Mouse (Mus musculus) heart, embryonic 15.5 days (tissue): ENCODE measurements around the gene Sgip1. TPM values are rescaled to one million over a fixed set of nuclear protein-coding genes. Genes with fewer than 3 reads are reported as not detected.

Source experiments
- ATAC-seq: fragments of 200-750 bp; cut with Nextera tagmentation; replicated peaks from 2 replicates; pipeline ENCODE4 v1.8.0; 2017; ENCODE audit warnings: low read depth, moderate TSS enrichment; ENCODE audit not compliant: insufficient number of reproducible peaks, insufficient read depth, low FRiP score
- H3K27ac ChIP-seq: fragments of 300-500 bp; sonication (generic); 2 replicates; pipeline ENCODE4 v1.5.1; 2015; ENCODE audit warnings: mild to moderate bottlenecking, inconsistent platforms
- H3K27me3 ChIP-seq: fragments of 300-500 bp; sonication (generic); 2 replicates; pipeline ENCODE4 v1.6.1; 2015; ENCODE audit warnings: inconsistent platforms
- H3K36me3 ChIP-seq: fragments of 300-500 bp; sonication (generic); 2 replicates; pipeline ENCODE4 v1.6.1; 2015; ENCODE audit warnings: mild to moderate bottlenecking, inconsistent platforms
- H3K4me1 ChIP-seq: fragments of 300-500 bp; sonication (generic); replicated peaks from 2 replicates; pipeline ENCODE4 v1.6.1; 2015; ENCODE audit warnings: inconsistent platforms
- H3K4me2 ChIP-seq: fragments of 300-500 bp; sonication (generic); 2 replicates; pipeline ENCODE4 v1.6.1; 2015; ENCODE audit warnings: inconsistent platforms, mild to moderate bottlenecking, moderate library complexity
- H3K4me3 ChIP-seq: fragments of 300-500 bp; sonication (generic); 2 replicates; pipeline ENCODE4 v1.5.1; 2015; ENCODE audit warnings: mild to moderate bottlenecking, inconsistent platforms
- H3K9ac ChIP-seq: fragments of 300-500 bp; sonication (generic); 2 replicates; pipeline ENCODE4 v1.6.1; 2015; ENCODE audit warnings: mild to moderate bottlenecking, inconsistent platforms
- H3K9me3 ChIP-seq: fragments of 300-500 bp; sonication (generic); replicated peaks from 2 replicates; pipeline ENCODE4 v1.6.1; 2016; ENCODE audit warnings: inconsistent platforms
- WGBS: fragments of 180-500 bp; shearing (Covaris S2); methylation state at CpG from one replicate; pipeline ENCODE4 v1.1.7; 2015; ENCODE audit warnings: mixed read lengths; 5-methylcytosine and 5-hydroxymethylcytosine counted together
- polyA plus RNA-seq: library from polyadenylated mRNA; unstranded; fragments of >200 nt; fragmentation: Nextera tagmentation; extraction: Ambion mirVana; gene quantifications from 2 replicates; pipeline ENCODE4 v1.2.1, GENCODE M21; 2015

Sgip1 gene
- 1.5 and 2.4 TPM in 2 replicates for polyA plus RNA-seq

DNA sequence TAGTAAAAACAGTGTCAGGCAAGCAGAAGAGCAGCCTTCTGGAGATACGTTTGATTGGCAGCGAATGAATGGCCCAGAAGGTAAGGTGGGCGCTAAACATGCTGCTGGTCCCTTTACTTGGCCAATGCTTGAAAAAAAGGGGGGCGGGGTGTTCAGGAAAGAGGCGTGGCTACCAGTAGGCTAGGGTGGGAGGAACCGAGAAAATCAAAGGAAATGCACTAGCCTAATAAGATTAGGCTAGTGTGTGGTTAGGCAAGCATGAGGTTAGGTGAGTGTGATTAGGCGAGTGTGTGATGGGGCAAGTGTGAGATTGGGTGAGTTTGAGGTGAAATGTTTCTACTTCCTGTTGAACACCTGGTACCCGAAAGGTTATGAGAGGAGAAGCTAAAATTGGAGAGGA lies at the start of gene Sgip1:
Gene Sgip1 (plus strand): TSS at position 11 of the 400 bp plus-strand sequence.
- no peak for ATAC-seq
- Histone ChIP-seq H3K4me3 (no peak within 1 kb of the TSS), H3K9ac (no peak within 1 kb of the TSS), H3K9me3 (no peaks in the 10 kb centered on the region), H3K27me3 (no peaks in the 10 kb centered on the region), H3K36me3 (no peaks in the 10 kb centered on the region), H3K4me2 (no peak within 1 kb of the TSS), H3K4me1 (no peaks in the 10 kb centered on the region), H3K27ac (no peak within 1 kb of the TSS)
- 59% methylated on average over 8 of the region's 8 CpGs for WGBS

DNA sequence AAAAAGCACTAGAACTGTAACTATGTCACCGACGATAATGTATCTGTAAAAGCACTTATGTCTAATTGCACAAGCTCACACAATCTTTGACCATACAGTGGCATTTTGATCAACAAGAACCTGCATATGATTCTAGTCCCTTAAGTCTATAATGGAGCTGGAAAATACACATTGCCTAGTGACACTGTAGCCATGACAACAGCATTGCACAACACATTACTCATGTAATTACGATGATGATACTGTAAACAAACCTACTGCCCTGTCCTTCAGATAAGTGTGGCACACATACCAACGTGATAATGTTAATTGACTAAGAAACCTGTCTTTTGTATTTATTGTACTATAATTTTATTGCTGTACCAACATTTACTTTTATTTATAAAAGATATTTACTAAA lies 49.7 kb upstream of the Sgip1 start:
- no peaks in the 10 kb centered on the region for H3K9me3 ChIP-seq
- 63% methylated on average over 4 of the region's 4 CpGs for WGBS
- ATAC-seq = no peak
- no peak overlapping the region for H3K27ac ChIP-seq
- H3K36me3 ChIP-seq = no peaks in the 10 kb centered on the region
- H3K9ac ChIP-seq = no peak overlapping the region
- H3K4me2 ChIP-seq = no peak overlapping the region
- no peak overlapping the region for H3K4me3 ChIP-seq
- no peaks in the 10 kb centered on the region for H3K27me3 ChIP-seq
- no peaks in the 10 kb centered on the region for H3K4me1 ChIP-seq

DNA sequence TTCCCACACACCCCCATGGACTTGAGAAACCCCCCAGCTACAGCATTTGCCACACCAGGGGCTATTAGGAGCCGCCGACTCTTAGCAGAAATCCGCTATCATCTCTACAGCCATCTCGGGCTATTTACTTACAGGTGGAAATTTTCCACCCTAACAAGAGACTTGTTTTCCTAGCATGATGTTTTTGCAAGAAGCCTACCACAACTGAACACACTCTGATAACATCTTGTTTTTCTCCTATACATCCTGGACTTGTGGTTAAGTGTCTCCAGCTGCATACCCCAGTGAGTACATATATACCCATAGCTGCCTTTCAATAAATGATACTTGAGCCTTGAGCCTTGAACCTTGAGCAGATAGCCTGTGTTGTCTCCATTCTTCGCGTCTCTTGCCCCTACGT lies 43.1 kb upstream of the Sgip1 start:
- Histone ChIP-seq H3K4me2 (no peak overlapping the region), H3K4me3 (no peak overlapping the region), H3K36me3 (no peaks in the 10 kb centered on the region), H3K9me3 (no peaks in the 10 kb centered on the region), H3K27me3 (no peaks in the 10 kb centered on the region), H3K4me1 (no peaks in the 10 kb centered on the region), H3K9ac (no peak overlapping the region), H3K27ac (no peak overlapping the region)
- ATAC-seq = no peak
- WGBS = 92% methylated on average over 7 of the region's 7 CpGs

DNA sequence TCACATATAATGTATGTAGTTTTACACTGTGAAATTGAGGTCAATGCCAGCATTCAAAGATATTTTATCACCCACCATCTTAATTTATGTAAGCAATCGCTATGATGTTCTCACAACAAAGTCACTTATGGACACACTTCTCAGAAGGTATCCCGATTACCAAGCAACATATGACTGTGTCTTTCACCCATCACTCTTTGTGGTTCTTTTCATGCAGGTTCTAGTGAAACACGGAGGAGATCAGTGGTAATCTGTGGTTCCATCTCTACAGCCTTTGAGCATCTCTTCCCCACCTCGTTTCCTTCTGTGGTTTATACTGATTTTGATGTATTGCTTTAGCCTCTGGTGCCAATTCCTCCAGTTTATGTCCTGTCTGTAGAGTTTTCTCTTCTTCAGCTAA lies 29.4 kb upstream of the Sgip1 start:
- Histone ChIP-seq H3K27me3 (no peaks in the 10 kb centered on the region), H3K9ac (no peak overlapping the region), H3K4me3 (no peak overlapping the region), H3K4me2 (no peak overlapping the region), H3K9me3 (no peaks in the 10 kb centered on the region), H3K36me3 (no peaks in the 10 kb centered on the region), H3K27ac (no peak overlapping the region), H3K4me1 (peaks cover 3% of the 10 kb centered on the region; the same call in 1 of the 2 replicates)
- no peak for ATAC-seq
- whole genome bisulfite sequencing = 71% methylated on average over 4 of the region's 4 CpGs

DNA sequence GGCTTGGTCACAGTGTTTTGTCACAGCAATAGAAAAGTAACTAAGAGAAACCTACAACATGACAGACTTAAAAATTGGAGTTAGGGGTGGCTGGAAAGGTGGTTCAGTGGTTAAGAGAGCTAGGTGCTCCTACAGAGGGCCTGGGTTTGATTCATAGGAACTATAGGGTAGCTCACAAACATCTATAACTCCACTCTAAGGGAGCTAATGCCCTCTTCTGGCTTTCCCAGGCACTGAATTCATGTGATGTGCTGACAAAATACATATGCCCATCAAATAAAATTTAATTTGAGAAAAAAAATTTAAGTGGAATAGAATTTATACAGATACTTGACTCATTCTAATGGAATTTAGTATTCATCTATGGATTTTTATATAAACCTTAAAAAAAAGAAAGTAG lies 25.6 kb upstream of the Sgip1 start:
- no peak overlapping the region for H3K9ac ChIP-seq
- no peaks in the 10 kb centered on the region for H3K9me3 ChIP-seq
- H3K4me1 ChIP-seq = peaks cover 3% of the 10 kb centered on the region; the same call in 1 of the 2 replicates
- ATAC-seq = no peak
- H3K27ac ChIP-seq = no peak overlapping the region
- H3K4me2 ChIP-seq = no peak overlapping the region
- no peak overlapping the region for H3K4me3 ChIP-seq
- no peaks in the 10 kb centered on the region for H3K36me3 ChIP-seq
- no peaks in the 10 kb centered on the region for H3K27me3 ChIP-seq

DNA sequence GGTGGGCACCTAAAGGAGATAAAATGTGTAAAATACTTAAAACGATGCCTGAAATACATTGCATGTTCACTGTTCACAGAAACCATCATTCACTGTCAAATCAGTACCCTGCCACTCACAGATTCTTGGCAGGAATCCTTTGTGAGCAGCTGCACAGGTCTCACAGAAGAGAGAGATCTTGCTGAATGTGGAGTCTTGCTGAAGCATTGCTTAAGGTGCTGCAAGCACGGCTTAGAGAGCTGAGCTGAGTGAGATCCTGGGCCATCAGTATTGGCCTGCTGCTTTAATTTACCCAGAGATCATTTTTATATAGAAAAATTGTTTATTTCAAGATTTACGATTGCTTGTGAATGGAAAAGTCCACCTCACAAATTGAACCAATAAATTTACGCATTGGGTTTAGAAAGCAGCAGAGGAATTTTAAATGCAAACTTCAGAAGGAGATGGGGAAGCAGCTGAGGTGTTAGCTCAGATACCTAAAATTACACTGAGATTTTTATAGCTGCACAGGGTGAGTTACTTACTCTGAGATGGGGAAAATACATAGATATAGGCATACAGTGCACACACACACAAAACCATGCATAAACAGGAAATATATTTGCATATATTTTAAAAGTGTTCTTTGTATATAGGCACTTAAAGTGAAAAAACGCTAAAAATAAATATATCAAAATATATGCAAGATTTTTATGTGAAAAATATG lies 23.8 kb upstream of the Sgip1 start:
- Histone ChIP-seq H3K9ac (no peak overlapping the region), H3K4me1 (peaks cover 3% of the 10 kb centered on the region; the same call in 1 of the 2 replicates), H3K27ac (no peak overlapping the region), H3K27me3 (no peaks in the 10 kb centered on the region), H3K4me3 (no peak overlapping the region), H3K4me2 (no peak overlapping the region), H3K9me3 (no peaks in the 10 kb centered on the region), H3K36me3 (no peaks in the 10 kb centered on the region)
- ATAC-seq = no peak
- WGBS = 67% methylated on average over 5 of the region's 5 CpGs

DNA sequence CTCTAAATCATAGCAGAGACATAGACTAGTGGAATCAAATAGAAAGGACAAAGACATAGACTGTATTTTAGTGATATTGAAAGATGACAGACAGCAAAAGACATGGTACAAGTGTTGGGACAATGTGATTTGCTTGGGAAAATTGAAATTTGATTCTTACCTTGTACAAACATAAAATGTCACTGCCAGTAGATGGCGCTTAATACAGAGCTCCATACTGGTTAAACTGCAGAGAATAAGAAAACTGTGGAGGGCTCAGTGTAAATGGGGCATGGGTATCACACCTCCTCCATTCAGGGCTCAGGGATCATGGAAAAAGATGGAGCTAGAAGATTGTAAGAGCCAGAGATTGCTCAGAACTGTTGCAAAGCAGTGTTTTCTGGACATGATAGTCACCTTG lies 21.6 kb upstream of the Sgip1 start:
- Histone ChIP-seq H3K4me1 (peaks cover 3% of the 10 kb centered on the region; the same call in 1 of the 2 replicates), H3K27me3 (no peaks in the 10 kb centered on the region), H3K4me3 (no peak overlapping the region), H3K27ac (no peak overlapping the region), H3K9me3 (no peaks in the 10 kb centered on the region), H3K36me3 (no peaks in the 10 kb centered on the region), H3K4me2 (no peak overlapping the region), H3K9ac (no peak overlapping the region)
- no peak for ATAC-seq
- WGBS = 12% methylated on average over 1 of the region's 1 CpGs

DNA sequence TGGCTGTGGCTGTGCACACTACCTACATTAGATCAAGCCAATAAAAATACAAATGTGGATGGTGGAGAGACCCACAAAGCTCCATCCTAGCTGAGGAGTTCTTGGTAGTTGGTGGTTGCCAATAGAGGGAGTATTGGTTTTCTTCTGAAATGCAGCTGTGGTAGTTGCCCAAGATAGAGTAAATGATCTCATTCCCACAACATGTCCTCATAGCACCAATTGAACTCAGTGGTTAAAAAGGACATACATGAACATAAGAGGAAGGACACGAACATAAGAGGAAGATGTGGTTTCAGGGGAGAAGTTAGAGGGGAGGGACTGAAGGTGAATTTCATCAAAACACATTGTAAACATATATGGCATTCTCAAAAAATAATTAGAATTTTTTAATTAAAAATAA lies 21.1 kb upstream of the Sgip1 start:
- 54% methylated on average over 1 of the region's 1 CpGs for WGBS

DNA sequence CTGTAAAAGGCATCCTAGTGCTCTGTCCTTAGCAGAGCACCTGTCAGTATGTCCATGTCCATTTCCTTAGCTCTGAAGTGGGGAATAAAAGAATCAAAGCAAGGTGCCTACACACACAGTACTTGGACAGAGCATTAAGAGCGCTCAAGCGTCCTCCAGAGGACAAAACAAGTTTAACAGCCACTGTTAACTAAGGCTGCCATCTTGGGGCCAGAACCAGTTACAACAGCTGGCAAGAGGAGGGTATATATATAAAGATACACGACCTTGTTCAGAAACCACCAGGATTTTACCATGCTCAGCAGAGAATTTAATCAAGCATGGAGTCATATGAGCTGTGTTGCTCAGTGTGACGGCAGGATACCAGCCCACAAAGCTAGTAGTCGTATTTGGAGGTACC lies 16.7 kb upstream of the Sgip1 start:
- 68% methylated on average over 5 of the region's 5 CpGs for WGBS
- Histone ChIP-seq H3K27ac (no peak overlapping the region), H3K27me3 (no peaks in the 10 kb centered on the region), H3K4me3 (no peak overlapping the region), H3K9ac (no peak overlapping the region), H3K9me3 (no peaks in the 10 kb centered on the region), H3K36me3 (no peaks in the 10 kb centered on the region), H3K4me2 (no peak overlapping the region), H3K4me1 (no peaks in the 10 kb centered on the region)
- ATAC-seq = no peak

More for the DNA sequence above, 21.1 kb upstream of the Sgip1 start:
- no peak overlapping the region for H3K27ac ChIP-seq
- no peak for ATAC-seq
- H3K4me2 ChIP-seq = no peak overlapping the region
- no peaks in the 10 kb centered on the region for H3K9me3 ChIP-seq
- H3K36me3 ChIP-seq = no peaks in the 10 kb centered on the region
- H3K9ac ChIP-seq = no peak overlapping the region
- H3K4me3 ChIP-seq = no peak overlapping the region
- H3K27me3 ChIP-seq = no peaks in the 10 kb centered on the region
- H3K4me1 ChIP-seq = peaks cover 3% of the 10 kb centered on the region; the same call in 1 of the 2 replicates

DNA sequence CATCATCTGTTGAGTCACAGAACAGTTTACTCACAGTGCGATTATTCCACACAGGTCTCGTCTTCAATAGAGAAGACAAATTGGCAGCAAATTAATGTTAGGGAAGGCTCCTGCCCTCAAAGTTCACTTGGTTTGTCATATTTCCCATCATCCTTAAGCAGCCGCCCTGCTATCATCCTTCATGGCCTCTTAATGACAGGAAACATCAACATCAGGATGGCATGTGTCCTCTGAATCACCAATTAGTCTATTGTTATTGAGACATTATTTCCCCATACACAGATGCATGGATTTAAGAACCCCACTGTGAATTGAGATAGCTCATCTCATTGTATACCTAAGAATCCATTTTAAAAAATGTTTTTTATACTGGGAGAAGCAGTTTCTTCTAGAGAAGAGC lies 10.1 kb upstream of the Sgip1 start:
- no peak for ATAC-seq
- Histone ChIP-seq H3K9ac (no peak overlapping the region), H3K9me3 (no peaks in the 10 kb centered on the region), H3K4me2 (no peak overlapping the region), H3K4me3 (no peak overlapping the region), H3K4me1 (no peaks in the 10 kb centered on the region), H3K36me3 (no peaks in the 10 kb centered on the region), H3K27me3 (no peaks in the 10 kb centered on the region), H3K27ac (no peak overlapping the region)
- 67% methylated on average over 3 of the region's 3 CpGs for WGBS

DNA sequence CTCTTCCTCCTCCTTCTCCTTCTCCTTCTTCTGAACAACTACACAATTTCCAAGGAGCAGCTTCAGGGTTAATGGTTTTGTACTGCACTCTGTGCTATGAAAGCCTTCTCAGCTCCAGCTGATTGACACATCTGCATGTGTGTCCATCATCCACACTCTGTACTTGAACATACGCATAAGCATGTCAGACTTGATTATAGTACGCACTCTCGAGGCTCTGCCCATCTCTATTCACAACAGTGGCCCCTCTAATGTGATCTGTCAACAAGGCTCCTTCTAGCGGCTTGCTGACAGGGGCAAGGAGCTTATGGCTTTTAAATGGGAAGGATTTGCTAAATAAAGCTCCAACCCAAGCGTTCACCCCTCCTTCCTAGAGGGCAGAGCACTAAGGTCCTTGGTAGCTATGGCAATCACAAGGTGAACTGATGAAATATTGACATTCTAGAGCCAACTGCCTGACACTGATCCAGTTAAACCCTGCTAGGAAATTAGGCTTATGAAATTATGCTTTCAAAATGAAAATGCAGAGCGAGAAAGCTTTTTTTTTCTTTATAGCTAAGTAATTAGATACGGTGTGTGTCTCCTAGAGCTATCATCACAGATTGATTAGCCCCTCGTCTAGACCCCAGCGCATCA lies 7.0 kb upstream of the Sgip1 start:
- 53% methylated on average over 9 of the region's 9 CpGs for WGBS
- no peak overlapping the region for H3K4me2 ChIP-seq
- H3K9me3 ChIP-seq = no peaks in the 10 kb centered on the region
- no peaks in the 10 kb centered on the region for H3K4me1 ChIP-seq
- ATAC-seq = no peak
- no peak overlapping the region for H3K27ac ChIP-seq
- no peak overlapping the region for H3K9ac ChIP-seq
- no peak overlapping the region for H3K4me3 ChIP-seq
- no peaks in the 10 kb centered on the region for H3K36me3 ChIP-seq
- H3K27me3 ChIP-seq = no peaks in the 10 kb centered on the region
